In the genomic region with DNA sequence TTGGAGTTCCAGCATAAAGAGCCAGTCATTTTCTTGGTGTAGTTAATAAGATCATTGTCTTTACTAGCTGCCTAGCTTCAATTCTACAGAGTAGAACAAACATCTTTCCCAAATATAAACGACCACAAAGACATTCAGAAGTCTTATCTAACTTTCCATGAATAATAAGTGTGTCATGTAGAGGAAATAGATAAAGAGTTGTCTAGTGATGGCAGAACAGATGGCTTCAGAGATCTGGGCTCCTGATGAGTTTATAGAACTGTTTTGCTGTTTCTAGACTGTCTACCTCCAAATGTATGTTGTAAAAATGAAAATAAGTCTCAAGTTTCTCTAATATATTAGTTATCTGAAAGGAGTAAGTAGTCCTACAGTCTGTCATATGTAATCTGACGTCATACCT, we compare ENCODE assay signal across 20 mouse cellular contexts. TPM values are rescaled to one million over a fixed set of nuclear protein-coding genes. Genes with fewer than 3 reads are reported as not detected.
"Had no signal": no experiment of that assay in that cellular context is flagged by ENCODE, and none has a peak within 500 bp of the region (broad histone marks: within the 10 kb centered on the region; RNA-seq: fewer than 3 reads in every experiment).

No protein-coding gene starts in this region.

- H3K27ac ChIP-seq: neural tube, embryonic 13.5 days; neural tube, embryonic 15.5 days; stomach, embryonic 15.5 days; stomach, postnatal 0 days had no signal

- H3K9ac ChIP-seq: neural tube, embryonic 13.5 days; neural tube, embryonic 15.5 days; stomach, embryonic 15.5 days had no signal

- H3K9me3 ChIP-seq: neural tube, embryonic 13.5 days; neural tube, embryonic 15.5 days; stomach, embryonic 15.5 days had no signal

- H3K4me3 ChIP-seq: neural tube, embryonic 13.5 days; neural tube, embryonic 15.5 days; stomach, embryonic 15.5 days had no signal

- H3K27me3 ChIP-seq: neural tube, embryonic 13.5 days; neural tube, embryonic 15.5 days; stomach, embryonic 15.5 days had no signal

- DNase-seq: retina, postnatal 1 day; right cerebral cortex, adult 18-20 months; right cerebral cortex, postnatal 14 days; right cerebral cortex, postnatal 25 days; right cerebral cortex, postnatal 4 days; spleen, adult 18-20 months; thymus, adult 18-20 months; thymus, adult 2 months; thymus, postnatal 14 days; thymus, postnatal 25 days; thymus, postnatal 36 days; thymus, postnatal 4 days had no signal

- H3K4me1 ChIP-seq: neural tube, embryonic 13.5 days; neural tube, embryonic 15.5 days; stomach, embryonic 15.5 days had no signal

- H3K36me3 ChIP-seq: neural tube, embryonic 13.5 days; neural tube, embryonic 15.5 days; stomach, embryonic 15.5 days had no signal

- H3K4me2 ChIP-seq: neural tube, embryonic 13.5 days; neural tube, embryonic 15.5 days; stomach, embryonic 15.5 days had no signal

RNA-seq across cellular contexts. Expression of a gene that starts 41.5 kb away (rescaled TPM):
- total RNA-seq: neutrophil, adult 5-6 weeks had no signal
- polyA plus RNA-seq: testis, adult 2 months; thymus, postnatal 0 days; urinary bladder, adult 2 months had no signal
